Mouse (Mus musculus): ENCODE results near the gene Mbtps1. TPM values are rescaled to one million over a fixed set of nuclear protein-coding genes. Genes with fewer than 3 reads are reported as not detected.

Gene Mbtps1
- 62.1 and 68.7 TPM in 2 replicates for total RNA-seq (2014; rRNA removed; ENCODE audit: low replicate concordance)
- 36.9 and 37.1 TPM in 2 replicates for polyA plus RNA-seq (2015; fragmentation: Nextera tagmentation; extraction: Ambion mirVana)

DNA sequence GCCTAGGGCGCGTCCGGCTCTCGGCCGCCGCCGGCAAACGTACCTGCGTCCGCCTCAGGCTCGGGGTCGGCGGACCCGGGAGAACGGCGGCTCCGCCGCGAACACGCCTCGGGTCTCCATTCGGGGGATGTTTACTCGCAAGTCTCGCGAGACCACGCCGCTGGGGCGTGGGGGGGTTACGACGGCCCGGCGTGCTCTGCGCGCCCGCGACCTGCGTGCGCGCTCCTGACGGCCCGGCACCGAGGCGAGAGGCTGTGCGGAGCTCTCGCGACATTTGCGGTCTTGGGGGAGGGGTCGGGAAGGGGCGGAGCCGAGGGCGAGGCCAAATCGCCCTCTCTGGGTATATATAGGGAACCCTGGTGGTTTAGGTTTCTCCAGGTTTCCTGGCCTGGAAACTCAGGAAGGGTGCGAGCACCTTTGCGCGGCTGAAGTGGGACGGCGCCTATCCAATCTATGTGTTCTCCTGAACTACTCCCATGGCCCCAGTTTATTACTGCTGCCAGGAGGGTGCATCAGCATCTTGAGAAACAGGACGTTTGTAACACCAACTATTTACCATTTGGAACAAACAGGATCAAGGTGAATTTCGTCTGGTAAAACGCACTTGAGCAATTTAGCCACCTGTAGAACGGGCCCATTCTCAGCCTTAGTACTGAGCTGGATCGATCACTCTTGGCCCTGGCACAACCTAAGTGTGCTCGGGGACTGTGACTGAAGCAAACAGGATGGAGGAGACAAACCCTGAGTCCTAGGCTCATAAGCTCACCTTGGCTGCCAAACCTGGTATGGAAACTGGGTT lies at the start of gene Mbtps1:
Gene Mbtps1, minus strand, starts transcription at position 133 of the 799 bp plus-strand sequence.
- peak within 1 kb of the TSS; percentile 91 for H3K9ac ChIP-seq (replicated peaks; ENCODE audit: low read depth, low read length)
- ATAC-seq (ENCODE audit: insufficient read depth, low read depth) (peak; percentile 99), DNase-seq (ENCODE audit: low spot score) (peak; percentile 93)
- peak within 1 kb of the TSS; percentile 94 for H3K27ac ChIP-seq (ENCODE audit: low read depth)
- H3K4me2 ChIP-seq (ENCODE audit: low read depth, low read length), result peak within 1 kb of the TSS; percentile 94
- peak within 1 kb of the TSS; percentile 98 for H3K4me3 ChIP-seq (ENCODE audit: low read depth, low read length)
- H3K36me3 ChIP-seq (replicated peaks; ENCODE audit: control insufficient read depth, insufficient read depth, low read length), result peaks cover 18% of the 10 kb centered on the region
- 5% methylated on average over 63 of the region's 63 CpGs for WGBS
- no peaks in the 10 kb centered on the region for H3K27me3 ChIP-seq (ENCODE audit: control insufficient read depth, insufficient read depth, low read length)
- H3K9me3 ChIP-seq (replicated peaks; ENCODE audit: control insufficient read depth, low read length), result no peaks in the 10 kb centered on the region
- peaks cover 6% of the 10 kb centered on the region for H3K4me1 ChIP-seq (ENCODE audit: control insufficient read depth, insufficient read depth)
- TF ChIP-seq CTCF (IDR thresholded peaks at IDR 0.05; ENCODE audit: low read depth), result no peak
- TF ChIP-seq EP300 (IDR thresholded peaks at IDR 0.05; ENCODE audit: low read depth), result peak; percentile 99

DNA sequence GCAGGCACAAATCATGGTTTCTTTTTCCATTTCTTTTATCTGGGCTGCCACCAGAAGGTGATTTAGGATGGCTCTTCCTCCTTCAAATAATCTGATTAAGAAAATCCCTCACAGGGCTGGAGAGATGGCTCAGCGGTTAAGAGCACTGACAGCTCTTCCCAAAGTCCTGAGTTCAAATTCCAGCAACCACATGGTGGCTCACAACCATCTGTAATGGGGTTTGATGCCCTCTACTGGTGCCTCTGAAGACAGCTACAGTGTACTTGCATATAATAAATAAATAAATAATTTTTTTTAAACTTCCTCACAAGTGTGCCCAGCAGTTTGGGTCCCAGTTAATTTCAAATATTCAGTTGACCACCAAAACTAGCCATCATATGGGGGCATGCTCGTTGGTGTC lies 47.7 kb upstream of the Mbtps1 start:
- Histone ChIP-seq H3K27me3 (ENCODE audit: control insufficient read depth, insufficient read depth, low read length) (no peaks in the 10 kb centered on the region), H3K4me3 (ENCODE audit: low read depth, low read length) (no peak overlapping the region), H3K9me3 (replicated peaks; ENCODE audit: control insufficient read depth, low read length) (peaks cover 7% of the 10 kb centered on the region; the same call in 1 of the 2 replicates), H3K4me1 (ENCODE audit: control insufficient read depth, insufficient read depth) (peaks cover 8% of the 10 kb centered on the region; the same call in 1 of the 2 replicates), H3K4me2 (ENCODE audit: low read depth, low read length) (no peak overlapping the region), H3K9ac (replicated peaks; ENCODE audit: low read depth, low read length) (no peak overlapping the region), H3K27ac (ENCODE audit: low read depth) (no peak overlapping the region), H3K36me3 (replicated peaks; ENCODE audit: control insufficient read depth, insufficient read depth, low read length) (peaks cover 18% of the 10 kb centered on the region)
- peak; percentile 16; the same call in 1 of the 2 replicates for TF ChIP-seq CTCF (IDR thresholded peaks at IDR 0.05; ENCODE audit: low read depth)
- TF ChIP-seq EP300 (IDR thresholded peaks at IDR 0.05; ENCODE audit: low read depth), result no peak
- ATAC-seq (ENCODE audit: insufficient read depth, low read depth) (no peak), DNase-seq (ENCODE audit: low spot score) (no peak)
- WGBS, result 79% methylated on average over 2 of the region's 2 CpGs

DNA sequence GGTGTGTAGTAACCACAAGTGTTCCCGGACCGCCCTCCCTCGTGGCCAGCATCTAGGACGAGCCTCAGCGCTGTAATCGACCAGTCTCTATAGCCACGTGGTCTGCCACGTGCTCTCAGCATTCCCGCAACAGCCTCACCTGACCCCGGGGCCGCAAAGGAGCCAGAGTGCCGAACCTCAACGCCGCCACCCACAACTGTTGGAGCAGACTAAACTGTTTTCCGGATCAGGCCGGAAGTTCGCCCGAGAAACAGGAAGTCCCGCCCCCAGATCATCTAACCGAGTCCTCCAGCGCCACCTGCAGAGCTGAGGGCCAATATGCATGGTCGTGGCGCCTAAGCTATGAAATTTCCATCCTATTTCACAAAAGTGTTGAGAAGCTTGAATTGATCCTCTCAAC lies 46.5 kb upstream of the Mbtps1 start, which contains the start of gene Taf1c:
Gene Taf1c, minus strand, starts transcription at position 227 of the 400 bp plus-strand sequence.
- DNase-seq (ENCODE audit: low spot score) (peak; percentile 89), ATAC-seq (ENCODE audit: insufficient read depth, low read depth) (peak; percentile 88)
- Histone ChIP-seq H3K4me3 (ENCODE audit: low read depth, low read length) (peak within 1 kb of the TSS; percentile 73), H3K27ac (ENCODE audit: low read depth) (peak within 1 kb of the TSS; percentile 64), H3K9ac (replicated peaks; ENCODE audit: low read depth, low read length) (peak within 1 kb of the TSS; percentile 70), H3K27me3 (ENCODE audit: control insufficient read depth, insufficient read depth, low read length) (no peaks in the 10 kb centered on the region), H3K4me1 (ENCODE audit: control insufficient read depth, insufficient read depth) (peaks cover 8% of the 10 kb centered on the region; the same call in 1 of the 2 replicates), H3K4me2 (ENCODE audit: low read depth, low read length) (peak within 1 kb of the TSS; percentile 83), H3K9me3 (replicated peaks; ENCODE audit: control insufficient read depth, low read length) (peaks cover 7% of the 10 kb centered on the region; the same call in 1 of the 2 replicates), H3K36me3 (replicated peaks; ENCODE audit: control insufficient read depth, insufficient read depth, low read length) (peaks cover 30% of the 10 kb centered on the region)
- TF ChIP-seq CTCF (IDR thresholded peaks at IDR 0.05; ENCODE audit: low read depth) (peak; percentile 86), EP300 (IDR thresholded peaks at IDR 0.05; ENCODE audit: low read depth) (no peak)
- WGBS, result under 1% methylated on average over 23 of the region's 23 CpGs

DNA sequence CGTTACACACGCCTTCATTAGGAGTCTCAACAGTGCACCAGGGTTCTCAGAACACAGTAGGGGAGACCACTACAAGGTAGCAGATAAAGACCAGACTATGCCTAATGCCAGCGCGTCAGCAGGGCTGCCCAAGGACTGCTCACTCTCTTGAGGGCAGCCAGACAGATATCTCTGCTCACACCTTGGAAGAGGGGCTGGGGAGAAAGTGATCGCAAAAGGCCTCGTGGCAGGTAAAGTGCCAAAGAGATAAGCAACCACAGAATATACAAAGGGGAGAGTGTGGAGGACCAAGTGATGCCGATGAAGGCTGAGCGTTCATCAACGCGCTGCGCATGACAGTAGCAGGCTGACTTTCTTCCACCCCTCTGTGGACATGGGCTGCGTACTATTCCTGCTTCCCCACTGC lies 45.9 kb upstream of the Mbtps1 start:
- no peak for TF ChIP-seq EP300 (IDR thresholded peaks at IDR 0.05; ENCODE audit: low read depth)
- TF ChIP-seq CTCF (IDR thresholded peaks at IDR 0.05; ENCODE audit: low read depth), result no peak
- ATAC-seq (ENCODE audit: insufficient read depth, low read depth), result 0 out of 2 replicates have a peak, but pooled peaks have one; percentile 5

DNA sequence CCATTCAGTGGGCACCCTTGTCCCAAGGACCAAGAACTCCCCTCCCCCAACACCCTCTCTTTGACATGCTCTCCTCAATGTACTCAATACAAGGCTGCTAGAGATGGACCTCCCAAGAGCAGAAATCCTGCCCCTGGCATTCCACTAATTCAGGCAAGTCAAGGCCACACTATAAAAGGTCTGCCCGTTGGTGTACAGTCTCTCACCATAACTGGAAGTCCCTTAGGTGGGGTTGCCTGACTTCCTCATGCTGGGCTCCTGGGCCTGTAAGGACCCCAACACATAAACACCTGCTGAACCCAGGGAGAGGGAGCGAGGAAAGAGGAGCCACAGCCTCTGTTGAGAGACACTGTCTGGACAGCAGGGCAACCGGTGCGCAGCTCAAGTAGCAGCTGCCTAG lies 45.2 kb upstream of the Mbtps1 start:
- WGBS, result 89% methylated on average over 4 of the region's 4 CpGs
- DNase-seq (ENCODE audit: low spot score) (no peak), ATAC-seq (ENCODE audit: insufficient read depth, low read depth) (no peak)
- Histone ChIP-seq H3K4me2 (ENCODE audit: low read depth, low read length) (no peak overlapping the region), H3K4me1 (ENCODE audit: control insufficient read depth, insufficient read depth) (peaks cover 8% of the 10 kb centered on the region; the same call in 1 of the 2 replicates), H3K27ac (ENCODE audit: low read depth) (no peak overlapping the region), H3K9me3 (replicated peaks; ENCODE audit: control insufficient read depth, low read length) (no peaks in the 10 kb centered on the region), H3K27me3 (ENCODE audit: control insufficient read depth, insufficient read depth, low read length) (no peaks in the 10 kb centered on the region), H3K9ac (replicated peaks; ENCODE audit: low read depth, low read length) (no peak overlapping the region), H3K4me3 (ENCODE audit: low read depth, low read length) (no peak overlapping the region), H3K36me3 (replicated peaks; ENCODE audit: control insufficient read depth, insufficient read depth, low read length) (peaks cover 41% of the 10 kb centered on the region)
- TF ChIP-seq EP300 (IDR thresholded peaks at IDR 0.05; ENCODE audit: low read depth) (no peak), CTCF (IDR thresholded peaks at IDR 0.05; ENCODE audit: low read depth) (no peak)

More for the DNA sequence above, 45.9 kb upstream of the Mbtps1 start:
- Histone ChIP-seq H3K4me3 (ENCODE audit: low read depth, low read length) (peak overlapping the region; percentile 73), H3K27ac (ENCODE audit: low read depth) (no peak overlapping the region), H3K9me3 (replicated peaks; ENCODE audit: control insufficient read depth, low read length) (peaks cover 6% of the 10 kb centered on the region; the same call in 1 of the 2 replicates), H3K4me1 (ENCODE audit: control insufficient read depth, insufficient read depth) (peaks cover 8% of the 10 kb centered on the region; the same call in 1 of the 2 replicates), H3K36me3 (replicated peaks; ENCODE audit: control insufficient read depth, insufficient read depth, low read length) (peaks cover 36% of the 10 kb centered on the region), H3K27me3 (ENCODE audit: control insufficient read depth, insufficient read depth, low read length) (no peaks in the 10 kb centered on the region), H3K4me2 (ENCODE audit: low read depth, low read length) (peak overlapping the region; percentile 83), H3K9ac (replicated peaks; ENCODE audit: low read depth, low read length) (peak overlapping the region; percentile 70)
- no peak for DNase-seq (ENCODE audit: low spot score)
- 13% methylated on average over 12 of the region's 12 CpGs for WGBS
